Mouse (Mus musculus): ENCODE measurements around the gene Fryl.

- no peak for TF ChIP-seq POLR2A (IDR thresholded peaks at IDR 0.05; ENCODE audit: borderline replicate concordance, control insufficient read depth, low read depth, low read length)
- TF ChIP-seq CTCF (IDR thresholded peaks at IDR 0.05; ENCODE audit: control insufficient read depth, insufficient read depth, low read length): no peak
Measured at GRCm38 (mm10) chr5:73216014-73216413, 40.4 kb downstream of the Fryl start.

Measured in bone marrow, adult 2 months (tissue).